Mouse (Mus musculus): ENCODE data around the gene Hipk1. TPM values are rescaled to one million over a fixed set of nuclear protein-coding genes. Genes with fewer than 3 reads are reported as not detected.

The Hipk1 gene
- polyA plus RNA-seq, 1 experiment from 2014 or later: 12.3 TPM

DNA sequence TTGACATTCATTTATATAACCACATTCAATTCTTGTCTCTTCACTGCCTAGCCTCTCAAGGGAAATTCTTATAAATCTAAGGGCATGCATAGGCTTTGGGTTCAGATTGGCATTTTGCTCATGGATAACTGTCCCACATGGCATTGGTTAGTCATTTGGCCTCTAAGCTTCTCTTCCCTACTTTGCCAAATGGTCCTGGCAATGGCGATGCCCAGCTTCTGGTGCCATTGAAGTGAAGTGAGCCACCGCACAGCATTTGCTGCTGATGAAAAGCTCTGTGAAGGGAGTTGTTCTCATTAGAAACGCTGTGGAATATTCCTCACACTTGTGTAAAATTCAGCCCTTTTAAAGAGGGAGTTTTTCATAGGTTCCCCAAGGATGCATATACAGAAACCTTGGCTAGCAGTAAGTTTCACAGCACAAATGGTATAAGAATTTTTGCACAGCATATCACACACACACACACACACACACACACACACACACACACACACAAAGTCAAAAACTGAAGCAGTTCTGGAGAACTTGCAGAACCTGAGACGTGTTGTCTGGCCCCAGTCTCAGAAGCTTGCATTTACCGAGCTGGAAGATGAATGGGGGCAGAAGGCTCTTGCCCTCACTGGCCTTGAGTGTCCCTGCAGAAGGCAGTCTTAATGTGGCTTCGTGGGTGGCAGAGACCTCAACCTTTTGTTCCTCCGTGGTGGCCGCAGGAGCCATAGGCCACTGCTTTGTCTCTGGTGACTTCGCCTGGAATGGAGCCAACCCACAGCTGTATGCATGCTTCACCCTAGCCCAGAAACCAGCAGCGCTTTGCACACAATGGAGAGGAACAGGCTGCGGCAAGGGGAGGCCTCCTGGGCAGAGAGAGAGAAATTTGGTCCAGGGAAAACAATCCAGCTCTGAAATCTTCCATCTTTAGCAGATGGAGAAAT lies 75.3 kb downstream of the Hipk1 start:
- WGBS: 37% methylated on average over 11 of the region's 11 CpGs
- H3K27ac ChIP-seq (ENCODE audit: low read length): peak overlapping the region; percentile 85
- H3K4me3 ChIP-seq (ENCODE audit: low read length): no peak overlapping the region
- H3K4me2 ChIP-seq (ENCODE audit: low read depth, low read length): no peak overlapping the region
- no peaks in the 10 kb centered on the region for H3K9me3 ChIP-seq (ENCODE audit: control insufficient read depth, low read length)
- peaks cover 15% of the 10 kb centered on the region for H3K4me1 ChIP-seq (replicated peaks; ENCODE audit: control insufficient read depth, insufficient read depth, low read length)
- no peak overlapping the region for H3K9ac ChIP-seq (ENCODE audit: low read length)
- no peaks in the 10 kb centered on the region for H3K36me3 ChIP-seq (ENCODE audit: control insufficient read depth, insufficient read depth, low read length)
- ATAC-seq (ENCODE audit: low read depth): peak; percentile 92
- no peaks in the 10 kb centered on the region for H3K27me3 ChIP-seq (ENCODE audit: control insufficient read depth, insufficient read depth, low read depth, low read length)

- Histone ChIP-seq H3K4me1 (replicated peaks; ENCODE audit: control insufficient read depth, insufficient read depth, low read length) (peaks cover 15% of the 10 kb centered on the region), H3K9ac (ENCODE audit: low read length) (no peak overlapping the region), H3K4me3 (ENCODE audit: low read length) (no peak overlapping the region), H3K4me2 (ENCODE audit: low read depth, low read length) (no peak overlapping the region), H3K36me3 (ENCODE audit: control insufficient read depth, insufficient read depth, low read length) (no peaks in the 10 kb centered on the region), H3K9me3 (ENCODE audit: control insufficient read depth, low read length) (no peaks in the 10 kb centered on the region), H3K27me3 (ENCODE audit: control insufficient read depth, insufficient read depth, low read depth, low read length) (no peaks in the 10 kb centered on the region), H3K27ac (ENCODE audit: low read length) (no peak overlapping the region)
- WGBS: 74% methylated on average over 8 of the region's 8 CpGs
- ATAC-seq (ENCODE audit: low read depth): no peak
Measured at GRCm38 (mm10) chr3:103714942-103715341, 76.4 kb downstream of the Hipk1 start.

GRCm38 (mm10) chr3:103714236-103714875 lies 77.0 kb downstream of the Hipk1 start:
- no peak for ATAC-seq (ENCODE audit: low read depth)
- H3K4me2 ChIP-seq (ENCODE audit: low read depth, low read length): no peak overlapping the region
- H3K9me3 ChIP-seq (ENCODE audit: control insufficient read depth, low read length): no peaks in the 10 kb centered on the region
- no peak overlapping the region for H3K4me3 ChIP-seq (ENCODE audit: low read length)
- no peak overlapping the region for H3K9ac ChIP-seq (ENCODE audit: low read length)
- H3K27me3 ChIP-seq (ENCODE audit: control insufficient read depth, insufficient read depth, low read depth, low read length): no peaks in the 10 kb centered on the region
- WGBS: 71% methylated on average over 7 of the region's 7 CpGs
- H3K27ac ChIP-seq (ENCODE audit: low read length): no peak overlapping the region
- H3K4me1 ChIP-seq (replicated peaks; ENCODE audit: control insufficient read depth, insufficient read depth, low read length): peaks cover 14% of the 10 kb centered on the region
- H3K36me3 ChIP-seq (ENCODE audit: control insufficient read depth, insufficient read depth, low read length): no peaks in the 10 kb centered on the region

GRCm38 (mm10) chr3:103712196-103712595 lies 79.2 kb downstream of the Hipk1 start:
- no peak overlapping the region for H3K27ac ChIP-seq (ENCODE audit: low read length)
- H3K4me1 ChIP-seq (replicated peaks; ENCODE audit: control insufficient read depth, insufficient read depth, low read length): peaks cover 9% of the 10 kb centered on the region
- ATAC-seq (ENCODE audit: low read depth): no peak
- H3K4me2 ChIP-seq (ENCODE audit: low read depth, low read length): no peak overlapping the region
- H3K27me3 ChIP-seq (ENCODE audit: control insufficient read depth, insufficient read depth, low read depth, low read length): no peaks in the 10 kb centered on the region
- H3K4me3 ChIP-seq (ENCODE audit: low read length): no peak overlapping the region
- H3K9me3 ChIP-seq (ENCODE audit: control insufficient read depth, low read length): no peaks in the 10 kb centered on the region
- no peak overlapping the region for H3K9ac ChIP-seq (ENCODE audit: low read length)
- WGBS: 77% methylated on average over 4 of the region's 4 CpGs
- H3K36me3 ChIP-seq (ENCODE audit: control insufficient read depth, insufficient read depth, low read length): no peaks in the 10 kb centered on the region

DNA sequence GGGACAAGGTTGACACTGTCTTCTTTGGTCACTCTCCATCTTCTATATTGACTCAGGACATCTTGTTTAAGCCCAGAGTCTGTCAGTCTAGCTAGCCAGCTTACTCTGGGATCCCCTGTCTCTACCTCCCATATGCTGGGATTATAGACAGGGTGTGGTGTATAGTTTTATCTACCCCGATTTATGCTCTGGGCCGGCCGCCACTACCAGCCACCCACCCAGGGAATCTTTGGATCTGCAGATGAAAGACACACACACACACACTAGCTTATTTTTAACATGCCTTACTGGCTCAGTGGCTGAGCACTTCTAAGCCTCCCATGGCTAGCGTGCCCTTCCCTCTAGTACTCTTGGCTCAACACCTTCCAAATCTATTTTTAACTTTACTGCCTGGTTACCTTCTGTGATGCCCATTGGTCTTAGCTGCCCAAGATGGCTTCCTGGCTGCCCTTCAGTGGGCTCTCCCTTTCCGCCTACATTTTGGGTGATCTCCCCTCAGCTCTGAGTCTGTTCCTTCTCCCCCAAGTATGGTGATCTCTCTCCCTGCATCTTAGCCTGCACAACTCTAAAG lies 81.8 kb downstream of the Hipk1 start:
- WGBS: 84% methylated on average over 5 of the region's 5 CpGs
- H3K36me3 ChIP-seq (ENCODE audit: control insufficient read depth, insufficient read depth, low read length): no peaks in the 10 kb centered on the region
- no peaks in the 10 kb centered on the region; the same call in 1 of the 2 replicates for H3K4me1 ChIP-seq (replicated peaks; ENCODE audit: control insufficient read depth, insufficient read depth, low read length)
- H3K9me3 ChIP-seq (ENCODE audit: control insufficient read depth, low read length): no peaks in the 10 kb centered on the region; the same call in 1 of the 2 replicates
- no peaks in the 10 kb centered on the region for H3K27me3 ChIP-seq (ENCODE audit: control insufficient read depth, insufficient read depth, low read depth, low read length)
- no peak overlapping the region for H3K9ac ChIP-seq (ENCODE audit: low read length)
- no peak for ATAC-seq (ENCODE audit: low read depth)
- H3K4me2 ChIP-seq (ENCODE audit: low read depth, low read length): no peak overlapping the region
- H3K4me3 ChIP-seq (ENCODE audit: low read length): no peak overlapping the region
- no peak overlapping the region for H3K27ac ChIP-seq (ENCODE audit: low read length)

DNA sequence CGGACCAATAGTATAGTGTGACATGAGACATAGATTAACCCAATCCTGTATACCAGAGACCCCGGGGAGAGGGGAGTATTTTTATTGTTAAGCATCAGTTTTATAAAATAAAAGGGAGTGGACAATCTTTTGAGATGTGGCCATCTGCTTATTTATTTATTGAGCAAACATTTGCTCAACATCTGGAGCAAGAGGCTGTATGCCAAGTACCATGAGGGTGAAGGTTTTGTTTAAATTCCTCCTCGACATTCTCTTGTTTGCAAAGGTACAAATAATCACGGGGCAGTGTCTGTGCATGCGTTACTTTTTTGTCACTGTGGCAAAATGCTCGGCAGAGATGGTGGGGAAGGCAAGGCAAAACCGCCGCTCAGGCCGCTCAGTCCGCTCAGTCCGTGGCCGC lies 85.9 kb downstream of the Hipk1 start:
- no peaks in the 10 kb centered on the region for H3K36me3 ChIP-seq (ENCODE audit: control insufficient read depth, insufficient read depth, low read length)
- no peak overlapping the region for H3K4me2 ChIP-seq (ENCODE audit: low read depth, low read length)
- H3K4me1 ChIP-seq (replicated peaks; ENCODE audit: control insufficient read depth, insufficient read depth, low read length): no peaks in the 10 kb centered on the region; the same call in 1 of the 2 replicates
- no peak overlapping the region for H3K4me3 ChIP-seq (ENCODE audit: low read length)
- 0 out of 2 replicates have a peak overlapping the region, but pooled peaks have one; percentile 16 for H3K27ac ChIP-seq (ENCODE audit: low read length)
- H3K27me3 ChIP-seq (ENCODE audit: control insufficient read depth, insufficient read depth, low read depth, low read length): no peaks in the 10 kb centered on the region
- ATAC-seq (ENCODE audit: low read depth): no peak
- H3K9me3 ChIP-seq (ENCODE audit: control insufficient read depth, low read length): no peaks in the 10 kb centered on the region; the same call in 1 of the 2 replicates
- WGBS: 58% methylated on average over 12 of the region's 12 CpGs
- no peak overlapping the region for H3K9ac ChIP-seq (ENCODE audit: low read length)

DNA sequence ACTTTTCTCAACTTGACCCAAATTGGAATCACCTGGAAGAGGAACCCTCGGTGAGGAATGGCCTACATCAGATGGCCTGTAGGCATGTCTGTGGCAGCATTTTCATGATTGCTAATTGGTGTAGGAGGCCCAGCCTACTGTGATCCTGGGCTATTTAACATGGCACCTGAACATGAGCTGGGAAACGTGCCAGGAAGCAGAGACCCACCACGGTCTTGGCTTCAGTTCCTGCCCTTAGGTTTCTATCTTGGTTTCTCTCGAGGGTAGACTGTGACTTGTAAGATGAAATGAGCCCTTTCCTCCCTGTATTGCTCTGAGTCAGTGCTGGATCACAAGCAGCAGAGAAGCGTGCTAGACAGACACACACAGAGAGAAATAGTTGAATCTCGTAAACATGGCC lies 86.7 kb downstream of the Hipk1 start:
- Histone ChIP-seq H3K4me3 (ENCODE audit: low read length) (no peak overlapping the region), H3K9me3 (ENCODE audit: control insufficient read depth, low read length) (no peaks in the 10 kb centered on the region; the same call in 1 of the 2 replicates), H3K4me2 (ENCODE audit: low read depth, low read length) (no peak overlapping the region), H3K27me3 (ENCODE audit: control insufficient read depth, insufficient read depth, low read depth, low read length) (no peaks in the 10 kb centered on the region), H3K36me3 (ENCODE audit: control insufficient read depth, insufficient read depth, low read length) (no peaks in the 10 kb centered on the region), H3K27ac (ENCODE audit: low read length) (no peak overlapping the region), H3K9ac (ENCODE audit: low read length) (no peak overlapping the region), H3K4me1 (replicated peaks; ENCODE audit: control insufficient read depth, insufficient read depth, low read length) (no peaks in the 10 kb centered on the region; the same call in 1 of the 2 replicates)
- no peak for ATAC-seq (ENCODE audit: low read depth)
- WGBS: 62% methylated on average over 6 of the region's 6 CpGs

- no peak overlapping the region for H3K4me3 ChIP-seq (ENCODE audit: low read length)
- H3K27ac ChIP-seq (ENCODE audit: low read length): no peak overlapping the region
- no peaks in the 10 kb centered on the region for H3K4me1 ChIP-seq (replicated peaks; ENCODE audit: control insufficient read depth, insufficient read depth, low read length)
- H3K9me3 ChIP-seq (ENCODE audit: control insufficient read depth, low read length): no peaks in the 10 kb centered on the region
- no peak for ATAC-seq (ENCODE audit: low read depth)
- no peaks in the 10 kb centered on the region for H3K27me3 ChIP-seq (ENCODE audit: control insufficient read depth, insufficient read depth, low read depth, low read length)
- no peak overlapping the region for H3K4me2 ChIP-seq (ENCODE audit: low read depth, low read length)
- H3K9ac ChIP-seq (ENCODE audit: low read length): no peak overlapping the region
- H3K36me3 ChIP-seq (ENCODE audit: control insufficient read depth, insufficient read depth, low read length): no peaks in the 10 kb centered on the region
- 80% methylated on average over 1 of the region's 1 CpGs for WGBS
Measured at GRCm38 (mm10) chr3:103696388-103696925, 94.9 kb downstream of the Hipk1 start.

GRCm38 (mm10) chr3:103695556-103695955 lies 95.8 kb downstream of the Hipk1 start:
- H3K27me3 ChIP-seq (ENCODE audit: control insufficient read depth, insufficient read depth, low read depth, low read length): no peaks in the 10 kb centered on the region
- WGBS: 53% methylated on average over 3 of the region's 3 CpGs
- H3K4me2 ChIP-seq (ENCODE audit: low read depth, low read length): no peak overlapping the region
- no peak for ATAC-seq (ENCODE audit: low read depth)
- H3K27ac ChIP-seq (ENCODE audit: low read length): no peak overlapping the region
- H3K36me3 ChIP-seq (ENCODE audit: control insufficient read depth, insufficient read depth, low read length): no peaks in the 10 kb centered on the region
- no peak overlapping the region for H3K4me3 ChIP-seq (ENCODE audit: low read length)
- H3K4me1 ChIP-seq (replicated peaks; ENCODE audit: control insufficient read depth, insufficient read depth, low read length): no peaks in the 10 kb centered on the region
- no peak overlapping the region for H3K9ac ChIP-seq (ENCODE audit: low read length)
- no peaks in the 10 kb centered on the region for H3K9me3 ChIP-seq (ENCODE audit: control insufficient read depth, low read length)

Data from lung, embryonic 16.5 days (tissue).